Comparison of ENCODE assay signal across 36 mouse cellular contexts in the genomic region with DNA sequence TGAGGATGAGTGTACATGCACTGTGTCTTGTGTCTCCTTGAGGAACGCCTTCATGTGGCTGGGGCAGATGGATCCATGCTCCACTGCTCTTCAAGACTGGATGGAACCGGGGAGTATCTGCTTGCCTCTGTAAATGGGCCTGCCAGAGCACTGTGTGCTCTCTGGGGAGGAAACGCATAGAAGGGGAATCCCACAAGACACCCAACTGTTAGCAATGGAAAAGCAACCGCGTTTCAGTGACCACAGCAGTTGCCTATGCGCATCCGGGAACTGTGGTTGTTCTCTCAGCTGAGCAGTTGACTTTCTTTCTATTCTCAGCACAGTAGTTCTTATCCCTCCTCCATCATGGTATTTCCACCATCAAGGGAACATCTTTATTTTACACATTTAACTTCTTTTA. TPM values are rescaled to one million over a fixed set of nuclear protein-coding genes. Genes with fewer than 3 reads are reported as not detected.
DNase-seq lines count a peak whose midpoint lies in the region; ATAC-seq lines count a peak whose summit lies in the region.
"Had no signal": no experiment of that assay in that cellular context is flagged by ENCODE, and none has a peak within 500 bp of the region (broad histone marks: within the 10 kb centered on the region; RNA-seq: fewer than 3 reads in every experiment).

No protein-coding gene starts in this region.

- DNase-seq in spleen, adult 18-20 months, result peak; percentile 18 to 29
- DNase-seq in spleen, postnatal 10 days (ENCODE audit: low spot score in 2 of 2), result no peak
- peak; percentile 80 for DNase-seq in CD4-positive helper T cell, adult 2 months (ENCODE audit: low read depth, low spot score)
- DNase-seq in ovary, postnatal 14 days (ENCODE audit: low spot score), result no peak
- DNase-seq in heart, postnatal 4 days, result no peak
- DNase-seq in cerebellum, postnatal 14 days, result no peak
- DNase-seq: adrenal gland, adult 2 months; cerebellum, adult 2 months; gastrocnemius, adult 2 months; kidney, adult 11 months; kidney, postnatal 36 days; layer of hippocampus, adult 9-11 months; thymus, postnatal 36 days had no signal

- ATAC-seq in activated CD4-positive, CD25-positive, alpha-beta regulatory T cell, adult 4 months, result peak; percentile 84
- ATAC-seq in neutrophil, adult 5-6 weeks (ENCODE audit: extremely low read depth, insufficient number of reproducible peaks, low FRiP score, poor library complexity, severe bottlenecking), result peak; percentile 86
- ATAC-seq: forebrain, embryonic 14.5 days; hindbrain, postnatal 0 days; midbrain, embryonic 15.5 days had no signal

RNA-seq across cellular contexts. Expression of gene Gm9936, which starts 6.3 kb away (rescaled TPM):
- not detected for polyA plus RNA-seq in activated CD4-positive, CD25-positive, alpha-beta regulatory T cell, adult 4 months (2017; shearing (Covaris generic))
- total RNA-seq in neutrophil, adult 5-6 weeks (2017), result 0.23 TPM in 1 of 2 replicates, not detected in the other
- not detected for total RNA-seq in heart, postnatal 4 days (2021)
- total RNA-seq: adrenal gland, adult 2 months; common myeloid progenitor, adult 5-6 weeks; ES-E14; gastrocnemius, adult 2 months; gastrocnemius, postnatal 4 days; hematopoietic stem cell, adult 5-6 weeks had no signal
- polyA plus RNA-seq: adrenal gland, adult 2 months; C2C12; heart, embryonic 16.5 days; liver, embryonic 14.5 days; lung, embryonic 15.5 days; macrophage; small intestine, adult 2 months had no signal

RNA-seq across cellular contexts. Expression of gene 4930519G04Rik, which starts 11.3 kb away (rescaled TPM):
- not detected for polyA plus RNA-seq in activated CD4-positive, CD25-positive, alpha-beta regulatory T cell, adult 4 months (2017; shearing (Covaris generic))
- total RNA-seq in neutrophil, adult 5-6 weeks (2017), result 1.1 and 3.1 TPM in 2 replicates
- not detected for total RNA-seq in heart, postnatal 4 days (2021)
- total RNA-seq: adrenal gland, adult 2 months; common myeloid progenitor, adult 5-6 weeks; ES-E14; gastrocnemius, adult 2 months; gastrocnemius, postnatal 4 days; hindbrain, postnatal 0 days; left cerebral cortex, adult 18-20 months; left cerebral cortex, postnatal 36 days had no signal
- polyA plus RNA-seq: adrenal gland, adult 2 months; C2C12; cerebellum, adult 2 months; embryonic facial prominence, embryonic 15.5 days; forebrain, embryonic 14.5 days; frontal cortex, adult 2 months; heart, embryonic 16.5 days; hindbrain, postnatal 0 days; kidney, embryonic 15.5 days; limb, embryonic 14.5 days; liver, embryonic 14.5 days; lung, embryonic 15.5 days; macrophage; midbrain, embryonic 15.5 days; myocyte; neural tube, embryonic 14.5 days; small intestine, adult 2 months had no signal

RNA-seq across cellular contexts. Expression of gene Oasl2, which starts 31.9 kb away (rescaled TPM):
- polyA plus RNA-seq in activated CD4-positive, CD25-positive, alpha-beta regulatory T cell, adult 4 months (2017; shearing (Covaris generic)), result 10 to 100 TPM in 1 of 2 experiments, 1 to 10 TPM in 1; 6.8 to 14.9 TPM
- 336 and 355 TPM in 2 replicates for total RNA-seq in neutrophil, adult 5-6 weeks (2017)
- 1 to 10 TPM; 2.7 to 2.8 TPM for total RNA-seq in heart, postnatal 4 days (2021)

RNA-seq across cellular contexts. Expression of gene 1500011B03Rik, which starts 41.5 kb away (rescaled TPM):
- 10 to 100 TPM; 52.5 to 64.1 TPM for polyA plus RNA-seq in activated CD4-positive, CD25-positive, alpha-beta regulatory T cell, adult 4 months (2017; shearing (Covaris generic))
- 29.0 and 41.8 TPM in 2 replicates for total RNA-seq in neutrophil, adult 5-6 weeks (2017)
- total RNA-seq in heart, postnatal 4 days (2021), result 10 to 100 TPM; 15.9 to 17.6 TPM

RNA-seq across cellular contexts. Expression of gene Oasl1, which starts 58.2 kb away (rescaled TPM):
- 1 to 10 TPM; 1.7 to 4.1 TPM for polyA plus RNA-seq in activated CD4-positive, CD25-positive, alpha-beta regulatory T cell, adult 4 months (2017; shearing (Covaris generic))
- total RNA-seq in neutrophil, adult 5-6 weeks (2017), result 37.8 and 41.7 TPM in 2 replicates
- under 1 TPM in 1 of 2 experiments, not detected in 1; 0.18 TPM for total RNA-seq in heart, postnatal 4 days (2021)
- total RNA-seq: left cerebral cortex, postnatal 36 days had no signal

Comparison
In these comparisons a context has a peak if more than half of its experiments do, and no peak if none do; other contexts are left out.
1. DNase-seq: peak in spleen, adult 18-20 months (2 of 2) and CD4-positive helper T cell, adult 2 months (single experiment); none in spleen, postnatal 10 days (0 of 2), ovary, postnatal 14 days (single experiment), heart, postnatal 4 days (single experiment) and cerebellum, postnatal 14 days (0 of 2).
2. RNA of gene Oasl2, which starts 31.9 kb away (total RNA-seq): 336 to 355 TPM in neutrophil, adult 5-6 weeks; 2.7 to 2.8 TPM in heart, postnatal 4 days; every median in the first group is over 10 times any median in the second.